Mouse (Mus musculus): ENCODE data around the gene B3galnt2. TPM values are rescaled to one million over a fixed set of nuclear protein-coding genes. Genes with fewer than 3 reads are reported as not detected.
"Not testable (repeated sequence)": the region's sequence is repeated elsewhere in the genome, so short reads cannot be mapped to it uniquely, and the experiment has no call there.

The B3galnt2 gene
- polyA plus RNA-seq, 1 experiment from 2014 or later: 52.0 TPM

DNA sequence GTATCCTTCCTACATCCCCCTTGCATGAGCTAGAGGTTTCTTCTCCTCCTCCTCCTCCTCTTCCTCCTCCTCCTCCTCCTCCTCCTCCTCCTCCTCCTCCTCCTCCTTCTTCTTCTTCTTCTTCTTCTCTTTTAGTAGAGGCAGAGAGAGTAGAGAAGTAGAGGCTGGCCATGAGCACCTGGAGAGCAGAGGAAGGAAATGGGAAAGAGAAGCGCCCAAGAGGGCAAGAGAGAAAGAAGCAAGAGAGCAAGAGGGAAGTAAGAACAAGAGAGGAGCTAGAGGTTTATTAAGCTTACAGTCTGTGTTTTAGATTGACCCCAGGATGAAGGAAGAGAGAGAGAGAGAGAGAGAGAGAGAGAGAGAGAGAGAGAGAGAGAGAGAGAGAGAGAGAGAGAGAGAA is 27.6 kb downstream of the B3galnt2 start:
- H3K4me3 ChIP-seq: not testable (repeated sequence)
- WGBS: 88% methylated on average over 1 of the region's 1 CpGs
- peaks cover 50% of the 10 kb centered on the region for H3K36me3 ChIP-seq (replicated peaks)

DNA sequence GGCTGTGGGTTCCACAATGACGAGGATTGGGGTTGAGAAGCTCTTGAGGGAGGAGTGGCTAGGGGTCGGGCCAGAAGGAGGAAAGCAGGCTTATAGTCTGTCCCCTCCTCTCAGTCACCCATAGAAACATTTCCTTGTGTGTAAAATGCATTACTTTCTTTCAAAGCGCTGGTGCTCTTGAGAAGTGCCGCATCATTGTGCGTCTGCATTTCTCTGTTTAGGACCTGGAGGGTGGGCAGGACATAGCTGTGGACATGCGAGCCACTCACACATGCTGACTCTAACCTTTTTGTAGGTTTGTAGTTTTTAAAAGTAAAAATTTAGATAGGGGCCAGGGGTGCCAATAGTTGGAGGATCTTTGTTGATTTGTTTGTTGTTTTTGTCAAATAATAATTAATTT is 29.3 kb downstream of the B3galnt2 start:
- no peak for DNase-seq (ENCODE audit: low spot score)
- Histone ChIP-seq H3K27me3 (replicated peaks; ENCODE audit: low read depth, poor library complexity, severe bottlenecking) (no peaks in the 10 kb centered on the region), H3K4me3 (no peak overlapping the region), H3K36me3 (replicated peaks) (peaks cover 51% of the 10 kb centered on the region), H3K27ac (replicated peaks) (no peak overlapping the region), H3K9me3 (no peaks in the 10 kb centered on the region), H3K4me1 (no peaks in the 10 kb centered on the region)
- 90% methylated on average over 6 of the region's 6 CpGs for WGBS

More for the DNA sequence above, 27.6 kb downstream of the B3galnt2 start:
- not testable (repeated sequence) for H3K27me3 ChIP-seq (replicated peaks; ENCODE audit: low read depth, poor library complexity, severe bottlenecking); H3K27ac ChIP-seq (replicated peaks); H3K4me1 ChIP-seq; DNase-seq (ENCODE audit: low spot score); H3K9me3 ChIP-seq

DNA sequence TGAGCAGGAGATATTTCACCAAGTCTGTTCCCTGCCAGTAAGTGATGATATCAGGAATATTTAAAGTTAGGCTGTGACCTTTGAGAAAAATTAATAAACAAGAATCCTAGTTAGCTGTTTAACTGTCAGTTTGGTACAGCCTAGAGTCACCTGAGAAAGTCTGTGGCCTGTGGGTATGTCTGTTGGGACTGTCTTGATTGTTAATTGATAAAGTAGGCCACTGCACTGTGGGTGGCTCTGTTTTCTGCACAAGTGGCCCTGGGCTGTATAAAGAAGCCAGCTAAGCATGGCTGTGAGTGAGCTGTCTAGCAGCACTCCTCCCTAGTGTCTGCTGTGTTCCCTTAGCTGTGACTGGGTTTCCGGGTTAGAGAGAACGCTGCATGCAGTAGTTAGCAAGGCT is 34.9 kb downstream of the B3galnt2 start:
- Histone ChIP-seq H3K9me3 (no peaks in the 10 kb centered on the region), H3K36me3 (replicated peaks) (peaks cover 63% of the 10 kb centered on the region), H3K4me1 (peaks cover 11% of the 10 kb centered on the region; the same call in 1 of the 2 replicates), H3K27me3 (replicated peaks; ENCODE audit: low read depth, poor library complexity, severe bottlenecking) (no peaks in the 10 kb centered on the region), H3K4me3 (no peak overlapping the region), H3K27ac (replicated peaks) (no peak overlapping the region)
- 86% methylated on average over 2 of the region's 2 CpGs for WGBS
- no peak for DNase-seq (ENCODE audit: low spot score)

DNA sequence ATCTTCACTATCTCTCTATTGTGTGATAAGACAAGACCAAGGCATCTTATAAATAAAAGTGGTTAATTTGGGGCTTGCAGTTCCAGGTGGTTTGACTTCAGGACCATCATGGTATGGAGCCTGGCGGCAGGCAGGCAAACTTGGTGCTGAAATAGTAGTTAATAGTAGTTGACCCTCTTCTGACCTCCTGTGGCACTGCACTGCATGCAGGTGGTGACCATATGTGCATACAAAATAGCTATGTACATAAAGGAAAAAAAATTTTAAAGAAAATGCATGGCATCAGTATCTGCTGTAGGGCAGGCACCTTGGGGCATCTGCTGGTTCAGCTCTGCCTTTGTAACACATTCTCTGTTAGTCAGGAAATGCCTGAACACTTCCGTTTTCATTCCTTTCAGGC is 36.1 kb downstream of the B3galnt2 start:
- no peaks in the 10 kb centered on the region for H3K9me3 ChIP-seq
- peaks cover 11% of the 10 kb centered on the region; the same call in 1 of the 2 replicates for H3K4me1 ChIP-seq
- H3K27ac ChIP-seq (replicated peaks): no peak overlapping the region
- DNase-seq (ENCODE audit: low spot score): peak; percentile 23
- 46% methylated on average over 2 of the region's 2 CpGs for WGBS
- H3K36me3 ChIP-seq (replicated peaks): peaks cover 73% of the 10 kb centered on the region
- no peak overlapping the region for H3K4me3 ChIP-seq
- no peaks in the 10 kb centered on the region for H3K27me3 ChIP-seq (replicated peaks; ENCODE audit: low read depth, poor library complexity, severe bottlenecking)

DNA sequence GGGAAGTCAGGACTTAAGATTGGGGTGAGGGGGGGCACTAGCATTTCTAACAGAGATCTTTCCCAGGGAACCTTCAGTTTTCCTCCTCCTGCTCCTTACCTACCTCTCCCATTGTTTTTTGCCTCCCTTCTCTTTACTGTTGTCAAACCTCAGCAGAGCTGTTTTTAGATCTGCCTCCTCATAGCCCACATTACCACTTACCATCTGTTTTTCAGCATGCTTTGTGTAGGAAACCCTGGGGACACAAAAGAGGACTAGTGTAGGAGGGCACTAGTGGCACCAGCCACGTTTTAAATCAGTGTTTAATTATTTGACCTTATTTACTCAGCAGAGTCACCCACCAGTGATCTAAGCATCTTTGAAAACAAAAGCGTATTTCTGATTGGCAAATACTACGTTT is 38.8 kb downstream of the B3galnt2 start:
- 78% methylated on average over 3 of the region's 3 CpGs for WGBS

DNA sequence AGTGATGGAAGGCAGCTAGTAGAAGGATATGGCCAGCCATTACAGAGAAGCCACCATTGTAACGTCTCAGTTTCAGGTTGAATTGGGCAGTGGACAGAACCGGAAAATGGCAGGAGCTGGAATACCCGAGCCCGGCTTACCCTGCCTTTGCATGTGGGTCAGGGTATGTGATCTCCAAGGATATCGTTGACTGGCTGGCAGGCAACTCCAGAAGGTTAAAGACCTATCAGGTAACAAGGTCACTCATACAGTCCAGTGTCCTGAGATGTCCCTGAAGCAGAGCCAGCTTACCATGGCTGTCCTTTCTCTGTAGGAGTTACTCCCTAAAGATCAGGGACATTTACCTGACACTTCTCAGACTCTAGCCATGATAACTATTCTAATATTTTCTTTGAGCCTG is 40.8 kb downstream of the B3galnt2 start:
- WGBS: 87% methylated on average over 5 of the region's 5 CpGs
- no peak for DNase-seq (ENCODE audit: low spot score)
- Histone ChIP-seq H3K4me1 (peaks cover 7% of the 10 kb centered on the region; the same call in 1 of the 2 replicates), H3K36me3 (replicated peaks) (peaks cover 97% of the 10 kb centered on the region), H3K4me3 (no peak overlapping the region), H3K9me3 (no peaks in the 10 kb centered on the region), H3K27ac (replicated peaks) (no peak overlapping the region), H3K27me3 (replicated peaks; ENCODE audit: low read depth, poor library complexity, severe bottlenecking) (no peaks in the 10 kb centered on the region)

More for the DNA sequence above, 38.8 kb downstream of the B3galnt2 start:
- H3K27ac ChIP-seq (replicated peaks): no peak overlapping the region
- H3K36me3 ChIP-seq (replicated peaks): peaks cover 89% of the 10 kb centered on the region
- H3K4me1 ChIP-seq: peaks cover 11% of the 10 kb centered on the region; the same call in 1 of the 2 replicates
- H3K27me3 ChIP-seq (replicated peaks; ENCODE audit: low read depth, poor library complexity, severe bottlenecking): no peaks in the 10 kb centered on the region
- no peaks in the 10 kb centered on the region for H3K9me3 ChIP-seq
- H3K4me3 ChIP-seq: no peak overlapping the region
- DNase-seq (ENCODE audit: low spot score): no peak

DNA sequence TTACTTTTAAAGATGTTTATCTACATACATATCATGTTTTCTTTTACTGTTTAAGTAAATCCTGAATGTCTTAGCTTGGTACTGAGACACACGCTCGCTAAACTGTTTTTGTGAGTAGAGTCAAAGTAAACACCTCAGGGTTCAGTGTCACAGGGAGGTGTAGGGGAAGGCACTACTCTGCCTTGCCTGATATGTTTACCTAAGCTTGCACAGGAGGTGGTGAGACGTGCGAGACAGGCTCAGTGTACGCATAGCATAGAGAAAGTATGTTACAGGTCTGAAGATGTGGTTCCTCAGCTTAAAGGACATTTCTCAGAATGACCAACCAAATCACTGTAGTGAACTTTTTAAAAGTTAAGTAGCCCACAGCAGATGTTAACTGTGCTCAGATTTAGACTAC is 43.2 kb downstream of the B3galnt2 start:
- Histone ChIP-seq H3K27me3 (replicated peaks; ENCODE audit: low read depth, poor library complexity, severe bottlenecking) (no peaks in the 10 kb centered on the region), H3K27ac (replicated peaks) (no peak overlapping the region), H3K4me3 (no peak overlapping the region), H3K4me1 (no peaks in the 10 kb centered on the region), H3K9me3 (no peaks in the 10 kb centered on the region), H3K36me3 (replicated peaks) (peaks cover 100% of the 10 kb centered on the region)
- 89% methylated on average over 5 of the region's 5 CpGs for WGBS
- DNase-seq (ENCODE audit: low spot score): no peak

DNA sequence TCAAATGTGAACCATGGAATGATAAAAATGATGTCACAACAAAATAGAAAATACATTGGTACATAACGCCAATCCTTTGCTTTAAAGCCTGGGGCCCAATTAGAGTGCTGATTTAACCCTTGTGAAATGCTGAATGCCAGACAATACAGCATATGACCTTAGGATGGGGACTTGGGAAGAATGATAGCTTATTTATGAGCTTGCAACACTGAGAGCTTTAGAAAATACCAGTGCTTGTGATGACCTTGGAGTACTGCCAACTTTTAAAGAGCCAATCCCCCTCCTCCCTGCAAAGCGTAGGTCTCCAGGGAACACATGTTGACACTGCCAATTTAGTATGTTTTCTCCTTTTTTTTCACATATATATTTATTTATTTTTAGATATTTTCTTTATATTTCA is 48.4 kb downstream of the B3galnt2 start:
- Histone ChIP-seq H3K27me3 (replicated peaks; ENCODE audit: low read depth, poor library complexity, severe bottlenecking) (no peaks in the 10 kb centered on the region), H3K9me3 (no peaks in the 10 kb centered on the region), H3K4me3 (no peak overlapping the region), H3K4me1 (no peaks in the 10 kb centered on the region), H3K27ac (replicated peaks) (no peak overlapping the region), H3K36me3 (replicated peaks) (peaks cover 90% of the 10 kb centered on the region)
- no peak for DNase-seq (ENCODE audit: low spot score)
- 89% methylated on average over 2 of the region's 2 CpGs for WGBS

DNA sequence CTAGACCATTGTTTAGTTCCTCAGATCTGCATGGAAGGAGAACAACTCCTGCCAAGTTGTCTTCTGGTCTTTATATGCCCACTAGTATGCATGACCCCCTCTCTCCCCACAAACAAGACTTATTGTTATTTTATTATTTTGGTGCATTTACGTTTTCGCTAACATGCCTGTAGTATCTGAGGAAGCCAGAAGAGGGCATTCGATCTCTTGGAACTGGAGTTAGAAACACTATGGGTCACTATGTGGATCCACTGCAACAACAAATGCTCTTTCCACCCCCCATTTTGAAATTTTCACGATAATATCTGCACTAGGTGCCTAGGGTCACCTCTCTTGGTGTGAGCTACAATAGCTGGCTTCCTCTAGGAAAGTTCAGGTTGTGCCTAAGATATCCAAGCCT is 49.8 kb downstream of the B3galnt2 start:
- H3K9me3 ChIP-seq: no peaks in the 10 kb centered on the region
- DNase-seq (ENCODE audit: low spot score): no peak
- H3K4me3 ChIP-seq: no peak overlapping the region
- H3K36me3 ChIP-seq (replicated peaks): peaks cover 85% of the 10 kb centered on the region
- no peaks in the 10 kb centered on the region for H3K27me3 ChIP-seq (replicated peaks; ENCODE audit: low read depth, poor library complexity, severe bottlenecking)
- H3K27ac ChIP-seq (replicated peaks): no peak overlapping the region
- WGBS: 85% methylated on average over 4 of the region's 4 CpGs
- H3K4me1 ChIP-seq: no peaks in the 10 kb centered on the region

DNA sequence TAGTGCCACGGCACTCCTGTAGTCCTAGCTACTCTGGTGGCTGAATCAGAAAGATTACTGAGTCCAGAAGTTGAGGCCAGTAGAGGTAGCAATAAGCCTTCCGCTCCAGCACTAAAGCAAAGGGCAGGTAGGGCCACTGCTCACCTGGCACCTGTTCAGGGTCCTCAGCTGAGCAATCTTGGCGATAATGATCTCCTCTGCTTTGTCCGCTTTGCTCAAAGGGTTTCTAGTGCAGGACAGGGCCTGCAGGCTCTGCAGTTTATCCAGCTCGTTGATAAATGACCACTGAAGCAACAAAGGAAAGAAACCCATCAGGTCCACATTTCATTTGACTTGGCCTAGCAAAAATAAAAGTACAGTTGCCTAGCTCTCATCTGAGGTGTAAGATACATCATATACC is 50.7 kb downstream of the B3galnt2 start:
- 93% methylated on average over 5 of the region's 5 CpGs for WGBS
- Histone ChIP-seq H3K27ac (replicated peaks) (no peak overlapping the region), H3K4me1 (no peaks in the 10 kb centered on the region), H3K27me3 (replicated peaks; ENCODE audit: low read depth, poor library complexity, severe bottlenecking) (no peaks in the 10 kb centered on the region), H3K4me3 (no peak overlapping the region), H3K36me3 (replicated peaks) (peaks cover 84% of the 10 kb centered on the region), H3K9me3 (no peaks in the 10 kb centered on the region)
- no peak for DNase-seq (ENCODE audit: low spot score)

DNA sequence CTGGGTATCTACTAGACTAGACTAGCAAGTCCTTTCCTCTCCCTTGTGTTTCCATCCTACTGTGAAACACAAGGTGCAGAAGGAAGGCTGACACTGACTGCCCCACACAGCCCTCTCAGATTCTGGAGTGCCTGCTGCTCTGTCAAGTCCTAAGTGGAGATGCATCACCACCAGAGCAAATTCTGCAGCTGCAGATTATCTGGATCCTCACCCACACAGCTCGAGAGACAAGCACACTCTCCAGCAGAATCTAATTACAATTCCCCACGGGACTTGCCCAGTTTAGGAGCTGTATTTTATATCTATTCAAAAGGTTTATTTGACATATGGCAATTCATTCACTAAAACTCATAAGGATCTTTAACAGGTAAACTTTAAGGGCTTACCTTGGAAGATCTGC is 51.8 kb downstream of the B3galnt2 start:
- peaks cover 82% of the 10 kb centered on the region for H3K36me3 ChIP-seq (replicated peaks)
- no peaks in the 10 kb centered on the region for H3K9me3 ChIP-seq
- no peak overlapping the region for H3K4me3 ChIP-seq
- no peaks in the 10 kb centered on the region for H3K4me1 ChIP-seq
- no peak for DNase-seq (ENCODE audit: low spot score)
- no peaks in the 10 kb centered on the region for H3K27me3 ChIP-seq (replicated peaks; ENCODE audit: low read depth, poor library complexity, severe bottlenecking)
- no peak overlapping the region for H3K27ac ChIP-seq (replicated peaks)
- WGBS: 71% methylated on average over 2 of the region's 2 CpGs

DNA sequence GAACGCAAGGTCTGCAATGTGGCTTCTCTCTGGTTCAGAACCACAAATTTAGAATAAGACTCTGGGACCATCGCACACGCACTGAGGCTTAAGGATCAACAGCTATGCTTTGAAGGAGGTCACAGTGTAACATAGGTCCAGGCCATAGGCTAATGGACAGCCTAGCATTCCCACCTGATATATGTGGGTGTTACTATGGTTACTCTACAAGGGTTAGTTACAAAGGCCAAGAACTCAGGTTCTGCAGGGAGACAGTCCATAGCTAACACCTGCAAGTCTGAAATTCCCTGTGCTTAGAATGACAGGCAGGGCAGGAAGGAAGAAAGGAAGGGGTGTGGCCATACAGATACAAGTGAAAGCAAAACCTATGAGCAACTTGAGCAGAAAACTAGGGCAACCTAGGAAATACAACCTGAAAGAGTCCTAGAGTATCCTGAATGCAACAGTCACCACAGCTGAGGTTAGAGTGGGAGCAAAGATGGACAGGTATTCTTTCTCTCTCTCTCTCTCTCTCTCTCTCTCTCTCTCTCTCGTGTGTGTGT is 57.3 kb downstream of the B3galnt2 start:
- Histone ChIP-seq H3K4me3 (no peak overlapping the region), H3K9me3 (no peaks in the 10 kb centered on the region), H3K4me1 (no peaks in the 10 kb centered on the region), H3K27me3 (replicated peaks; ENCODE audit: low read depth, poor library complexity, severe bottlenecking) (no peaks in the 10 kb centered on the region), H3K27ac (replicated peaks) (no peak overlapping the region), H3K36me3 (replicated peaks) (peaks cover 77% of the 10 kb centered on the region)
- WGBS: 95% methylated on average over 4 of the region's 4 CpGs
- no peak for DNase-seq (ENCODE audit: low spot score)

DNA sequence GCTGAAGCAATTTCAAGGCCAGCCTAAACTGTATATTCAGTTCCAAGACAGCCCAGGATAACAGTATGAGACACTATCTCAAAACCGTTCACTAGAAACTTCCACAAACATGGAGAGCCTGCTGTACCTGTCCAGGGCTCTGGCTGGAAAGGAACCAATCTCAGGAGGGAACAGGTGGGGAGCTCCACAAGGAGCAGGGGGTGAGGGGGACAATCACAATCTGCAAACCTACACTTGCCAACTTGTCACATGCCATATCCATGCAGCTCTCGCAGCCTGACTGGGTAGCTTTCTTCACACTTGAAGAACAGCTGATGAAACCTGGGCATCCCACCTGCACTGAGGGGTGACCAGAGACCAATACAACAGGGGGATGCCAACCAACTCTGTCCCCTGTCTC is 59.7 kb downstream of the B3galnt2 start:
- no peaks in the 10 kb centered on the region for H3K27me3 ChIP-seq (replicated peaks; ENCODE audit: low read depth, poor library complexity, severe bottlenecking)
- H3K9me3 ChIP-seq: no peaks in the 10 kb centered on the region
- H3K27ac ChIP-seq (replicated peaks): no peak overlapping the region
- H3K36me3 ChIP-seq (replicated peaks): peaks cover 90% of the 10 kb centered on the region
- WGBS: 91% methylated on average over 2 of the region's 2 CpGs
- no peaks in the 10 kb centered on the region for H3K4me1 ChIP-seq
- DNase-seq (ENCODE audit: low spot score): no peak
- no peak overlapping the region for H3K4me3 ChIP-seq

Data from embryonic facial prominence, embryonic 10.5 days (tissue).